Mouse (Mus musculus) CD4-positive naive resting alpha-beta T cell, adult 57 days (primary cell): ENCODE data around the gene Rapgef2. TPM values are rescaled to one million over a fixed set of nuclear protein-coding genes. Genes with fewer than 3 reads are reported as not detected.

Experiments
- total RNA-seq: library from RNA; stranded (reverse); gene quantifications from one replicate; pipeline ENCODE4 v1.2.4, GENCODE M21; 2023

Rapgef2 gene
- 44.5 TPM for total RNA-seq

DNA sequence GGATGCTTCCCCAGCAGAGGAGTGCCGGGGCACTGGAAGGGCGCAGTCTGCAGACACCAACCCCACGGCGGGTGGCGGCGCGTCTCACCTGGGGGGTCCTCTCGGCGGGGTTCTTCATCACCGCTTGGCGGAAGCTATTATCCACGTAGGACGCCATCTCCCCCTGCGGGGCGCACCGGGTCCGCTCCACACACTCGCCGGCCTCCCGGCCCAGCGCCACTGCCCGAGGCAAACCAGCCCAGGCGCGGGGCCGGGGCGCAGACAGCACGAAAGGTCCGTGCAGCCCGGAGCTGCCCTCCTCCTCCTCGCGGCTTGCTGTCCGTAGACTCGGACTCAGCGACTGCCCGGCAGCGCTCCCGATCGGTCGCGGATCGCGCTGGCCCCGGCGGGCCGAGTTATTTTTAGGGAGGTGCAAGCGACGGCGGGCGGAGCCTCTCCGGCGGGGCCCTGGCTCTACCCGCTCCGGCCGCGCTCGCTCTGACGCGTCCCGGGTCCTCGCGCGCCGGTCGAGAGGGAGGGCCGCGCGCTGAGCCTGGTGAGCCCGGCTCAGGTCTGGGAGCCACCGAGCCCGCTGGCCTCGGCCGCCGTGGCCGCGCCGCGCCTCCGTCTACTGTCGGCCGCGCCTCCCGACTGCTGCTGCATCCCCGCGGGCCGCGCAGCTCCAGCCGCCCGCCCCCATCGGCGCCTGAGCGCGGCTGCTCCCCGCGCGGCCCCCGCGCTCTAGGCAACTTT lies at the start of gene Rapgef2:
TSS of gene Rapgef2 (minus strand) at position 142 of the 732 bp plus-strand sequence.

Other genes with a start within 250 kb of the Rapgef2 start
- not detected for gene Gm17359, start 50.1 kb upstream of the Rapgef2 start, total RNA-seq